Comparison of ENCODE assay signal across 15 mouse cellular contexts in the genomic region with DNA sequence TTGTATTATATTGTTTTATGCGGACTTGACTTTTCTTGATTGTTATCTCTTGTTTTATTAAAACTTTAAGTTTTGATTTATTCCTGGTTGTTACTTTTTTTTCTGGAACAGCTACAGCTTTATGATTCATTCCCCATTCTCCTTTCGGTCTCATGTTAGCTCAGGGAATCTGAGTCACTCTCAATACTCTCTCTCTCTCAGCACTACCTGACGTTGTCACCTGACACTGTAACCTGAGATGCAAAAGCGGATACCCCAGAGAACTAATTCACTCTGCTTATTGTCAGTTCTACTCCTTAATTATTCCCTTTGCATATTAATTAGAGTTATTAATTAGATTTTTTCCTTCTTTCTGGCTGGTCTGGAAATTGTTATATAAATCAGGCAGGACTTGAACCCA.
"Had no signal": no experiment of that assay in that cellular context is flagged by ENCODE, and none has a peak within 500 bp of the region (broad histone marks: within the 10 kb centered on the region; RNA-seq: fewer than 3 reads in every experiment).

No protein-coding gene starts in this region.

- DNase-seq: retina, postnatal 1 day; right cerebral cortex, adult 18-20 months; right cerebral cortex, postnatal 14 days; right cerebral cortex, postnatal 25 days; right cerebral cortex, postnatal 4 days; spleen, adult 18-20 months; thymus, adult 18-20 months; thymus, adult 2 months; thymus, postnatal 14 days; thymus, postnatal 25 days; thymus, postnatal 36 days; thymus, postnatal 4 days had no signal

- H3K4me3 ChIP-seq: neural tube, embryonic 15.5 days; stomach, embryonic 15.5 days had no signal

- H3K36me3 ChIP-seq: neural tube, embryonic 15.5 days; stomach, embryonic 15.5 days had no signal

- H3K27me3 ChIP-seq: neural tube, embryonic 15.5 days; stomach, embryonic 15.5 days had no signal

- H3K4me1 ChIP-seq: neural tube, embryonic 15.5 days; stomach, embryonic 15.5 days had no signal

- H3K27ac ChIP-seq: neural tube, embryonic 15.5 days; stomach, embryonic 15.5 days; stomach, postnatal 0 days had no signal

- H3K9me3 ChIP-seq: neural tube, embryonic 15.5 days; stomach, embryonic 15.5 days had no signal

- H3K9ac ChIP-seq: neural tube, embryonic 15.5 days; stomach, embryonic 15.5 days had no signal

- H3K4me2 ChIP-seq: neural tube, embryonic 15.5 days; stomach, embryonic 15.5 days had no signal
